Mouse (Mus musculus): ENCODE results near the gene Gm17334. TPM values are rescaled to one million over a fixed set of nuclear protein-coding genes. Genes with fewer than 3 reads are reported as not detected.

Gene Gm17334
- polyA plus RNA-seq, 1 experiment, result 0.86 TPM

DNA sequence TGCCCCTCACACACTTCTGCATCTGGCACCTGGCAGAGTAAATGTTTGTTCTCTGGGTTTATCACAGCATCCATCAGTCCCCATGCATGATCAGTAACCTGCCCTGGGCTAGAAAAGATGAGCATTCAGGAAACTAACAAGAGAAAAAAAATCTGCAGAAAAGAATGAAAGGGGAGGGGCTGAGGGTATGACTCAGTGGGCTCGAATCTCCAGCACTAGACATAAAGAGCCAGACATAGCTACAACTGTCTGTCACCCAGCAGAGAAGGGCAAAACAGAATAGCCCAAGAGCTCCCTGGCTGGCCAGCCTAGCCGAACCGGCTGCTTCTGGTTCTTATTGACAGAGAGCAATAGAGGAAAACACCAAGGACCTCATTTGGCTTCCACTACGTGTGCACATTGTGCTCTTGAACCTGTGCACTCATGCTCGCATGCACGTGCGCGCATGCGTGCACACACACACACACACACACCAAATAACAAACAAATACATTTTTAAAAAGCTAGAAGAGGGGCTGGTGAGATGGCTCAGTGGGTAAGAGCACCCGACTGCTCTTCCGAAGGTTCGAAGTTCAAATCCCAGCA, 17.9 kb downstream of the Gm17334 start:
- TF ChIP-seq CTCF (IDR thresholded peaks at IDR 0.05; ENCODE audit: borderline replicate concordance, control insufficient read depth, extremely low read depth, insufficient read depth, low read length, poor library complexity) (no peak), POLR2A (IDR thresholded peaks at IDR 0.05; ENCODE audit: control insufficient read depth, extremely low read depth, insufficient read depth, low read length, poor library complexity) (no peak)
- 76% methylated on average over 12 of the region's 12 CpGs for WGBS

DNA sequence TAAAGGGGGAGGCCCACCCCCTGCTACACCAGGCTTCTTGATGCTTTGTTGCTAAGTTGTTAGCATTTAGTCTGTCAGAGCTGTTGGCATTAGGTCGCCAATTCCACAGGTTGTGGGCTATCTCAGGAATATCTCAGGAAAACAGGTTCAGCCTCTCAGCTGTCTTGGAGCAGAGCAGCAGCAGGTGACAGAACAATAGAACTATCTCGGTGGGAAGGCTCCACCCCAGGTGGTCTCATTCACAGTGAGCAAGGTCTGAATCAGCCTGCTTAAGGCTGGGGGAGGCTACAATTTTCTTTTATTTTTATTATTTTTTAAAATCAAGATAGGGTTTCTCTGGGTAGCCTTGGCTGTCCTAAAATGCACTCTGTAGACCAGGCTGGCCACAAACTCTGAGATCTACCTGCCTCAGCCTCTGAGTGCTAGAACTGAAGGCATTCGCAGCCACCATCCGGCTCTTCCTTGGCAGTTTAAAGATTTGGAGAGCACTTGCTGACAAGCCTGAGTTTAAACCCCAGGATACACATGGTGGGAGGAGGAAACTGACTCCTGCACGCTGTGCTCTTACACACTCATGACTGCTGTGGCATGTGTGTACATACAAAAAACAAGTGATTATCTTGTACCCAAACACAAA, 23.2 kb downstream of the Gm17334 start:
- no peak for DNase-seq
- Histone ChIP-seq H3K27me3 (ENCODE audit: control insufficient read depth, insufficient read depth, low read length) (no peaks in the 10 kb centered on the region), H3K36me3 (ENCODE audit: control insufficient read depth, insufficient read depth, low read length) (no peaks in the 10 kb centered on the region), H3K4me1 (replicated peaks; ENCODE audit: control insufficient read depth, insufficient read depth, low read length) (peaks cover 16% of the 10 kb centered on the region), H3K27ac (ENCODE audit: control insufficient read depth, insufficient read depth, low read length) (no peak overlapping the region), H3K4me3 (ENCODE audit: control insufficient read depth, insufficient read depth, low read length) (no peak overlapping the region)
- 71% methylated on average over 5 of the region's 5 CpGs for WGBS
- TF ChIP-seq POLR2A (IDR thresholded peaks at IDR 0.05; ENCODE audit: control insufficient read depth, extremely low read depth, insufficient read depth, low read length, poor library complexity) (no peak), CTCF (IDR thresholded peaks at IDR 0.05; ENCODE audit: borderline replicate concordance, control insufficient read depth, extremely low read depth, insufficient read depth, low read length, poor library complexity) (no peak)

More for the DNA sequence above, 17.9 kb downstream of the Gm17334 start:
- Histone ChIP-seq H3K27me3 (ENCODE audit: control insufficient read depth, insufficient read depth, low read length) (no peaks in the 10 kb centered on the region), H3K4me1 (replicated peaks; ENCODE audit: control insufficient read depth, insufficient read depth, low read length) (peaks cover 21% of the 10 kb centered on the region), H3K4me3 (ENCODE audit: control insufficient read depth, insufficient read depth, low read length) (no peak overlapping the region), H3K27ac (ENCODE audit: control insufficient read depth, insufficient read depth, low read length) (peak overlapping the region; percentile 76; the same call in 1 of the 2 replicates), H3K36me3 (ENCODE audit: control insufficient read depth, insufficient read depth, low read length) (no peaks in the 10 kb centered on the region)
- DNase-seq, result no peak

DNA sequence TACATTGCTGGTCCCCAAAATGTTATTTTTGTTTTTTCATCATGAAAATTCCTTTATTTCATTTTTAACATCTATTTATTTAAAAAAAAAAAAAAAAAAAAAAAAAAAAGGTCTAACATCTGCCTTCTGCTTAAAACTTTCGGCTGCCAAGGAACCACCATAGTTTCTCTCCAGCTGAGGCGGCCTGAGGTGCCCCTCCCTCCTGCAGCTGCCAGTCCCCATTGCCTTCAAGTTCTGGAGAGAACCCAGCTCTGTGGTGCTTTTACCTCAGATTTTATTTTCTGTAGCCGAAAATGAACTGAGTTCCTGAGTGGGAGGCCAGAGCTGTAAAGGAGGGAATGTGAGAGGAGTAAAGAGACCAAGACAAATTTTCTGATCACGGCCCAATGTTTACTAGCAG, 23.7 kb downstream of the Gm17334 start:
- Histone ChIP-seq H3K4me3 (ENCODE audit: control insufficient read depth, insufficient read depth, low read length) (no peak overlapping the region), H3K27me3 (ENCODE audit: control insufficient read depth, insufficient read depth, low read length) (no peaks in the 10 kb centered on the region), H3K4me1 (replicated peaks; ENCODE audit: control insufficient read depth, insufficient read depth, low read length) (peaks cover 14% of the 10 kb centered on the region), H3K27ac (ENCODE audit: control insufficient read depth, insufficient read depth, low read length) (no peak overlapping the region), H3K36me3 (ENCODE audit: control insufficient read depth, insufficient read depth, low read length) (no peaks in the 10 kb centered on the region)
- WGBS, result 29% methylated on average over 4 of the region's 4 CpGs
- no peak for TF ChIP-seq CTCF (IDR thresholded peaks at IDR 0.05; ENCODE audit: borderline replicate concordance, control insufficient read depth, extremely low read depth, insufficient read depth, low read length, poor library complexity)
- DNase-seq, result no peak

DNA sequence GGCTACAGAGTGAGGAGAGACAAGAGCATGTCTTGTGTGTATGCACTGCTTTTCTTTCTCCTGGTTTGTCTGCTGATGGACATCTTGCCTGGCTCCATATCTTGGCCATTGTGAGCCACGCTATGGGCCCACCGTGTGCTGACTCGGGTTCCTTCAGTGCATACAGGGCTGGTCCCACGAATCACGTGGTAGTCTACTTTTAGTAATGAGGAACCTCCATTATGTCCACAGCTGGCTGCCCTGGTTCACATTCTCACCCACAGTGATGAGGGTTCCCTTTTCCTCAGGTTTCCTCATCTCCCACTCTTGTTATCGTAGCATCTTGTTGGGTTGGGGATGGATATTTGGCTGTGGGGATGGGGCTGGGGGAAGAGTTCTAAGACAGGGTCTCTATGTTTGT, 24.4 kb downstream of the Gm17334 start:
- H3K4me3 ChIP-seq (ENCODE audit: control insufficient read depth, insufficient read depth, low read length), result no peak overlapping the region
- WGBS, result 58% methylated on average over 6 of the region's 6 CpGs
- no peaks in the 10 kb centered on the region for H3K36me3 ChIP-seq (ENCODE audit: control insufficient read depth, insufficient read depth, low read length)
- H3K27ac ChIP-seq (ENCODE audit: control insufficient read depth, insufficient read depth, low read length), result no peak overlapping the region
- TF ChIP-seq POLR2A (IDR thresholded peaks at IDR 0.05; ENCODE audit: control insufficient read depth, extremely low read depth, insufficient read depth, low read length, poor library complexity), result no peak
- TF ChIP-seq CTCF (IDR thresholded peaks at IDR 0.05; ENCODE audit: borderline replicate concordance, control insufficient read depth, extremely low read depth, insufficient read depth, low read length, poor library complexity), result no peak
- no peak for DNase-seq
- peaks cover 14% of the 10 kb centered on the region for H3K4me1 ChIP-seq (replicated peaks; ENCODE audit: control insufficient read depth, insufficient read depth, low read length)
- H3K27me3 ChIP-seq (ENCODE audit: control insufficient read depth, insufficient read depth, low read length), result no peaks in the 10 kb centered on the region

DNA sequence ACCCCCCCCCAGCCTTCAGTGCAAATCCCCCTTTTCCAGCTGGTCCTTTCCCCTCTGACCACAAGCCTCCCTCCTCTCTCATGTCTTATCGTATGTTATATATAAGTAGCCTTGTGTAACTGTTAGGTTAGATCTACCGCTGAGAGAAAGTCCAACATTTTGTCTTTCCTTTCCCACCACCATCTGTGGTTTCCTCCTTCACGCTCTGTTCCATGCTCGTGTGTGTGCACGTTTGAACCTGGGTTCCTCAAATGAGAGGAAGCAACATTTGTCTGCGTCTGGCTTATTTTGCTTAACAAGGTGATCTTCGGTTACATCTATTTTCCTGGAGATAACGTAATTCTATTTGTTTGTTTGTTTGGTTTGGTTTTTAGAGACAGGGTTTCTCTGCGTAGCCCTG, 25.0 kb downstream of the Gm17334 start:
- no peak overlapping the region for H3K4me3 ChIP-seq (ENCODE audit: control insufficient read depth, insufficient read depth, low read length)
- TF ChIP-seq CTCF (IDR thresholded peaks at IDR 0.05; ENCODE audit: borderline replicate concordance, control insufficient read depth, extremely low read depth, insufficient read depth, low read length, poor library complexity) (no peak), POLR2A (IDR thresholded peaks at IDR 0.05; ENCODE audit: control insufficient read depth, extremely low read depth, insufficient read depth, low read length, poor library complexity) (no peak)
- H3K27ac ChIP-seq (ENCODE audit: control insufficient read depth, insufficient read depth, low read length), result no peak overlapping the region
- no peak for DNase-seq
- H3K4me1 ChIP-seq (replicated peaks; ENCODE audit: control insufficient read depth, insufficient read depth, low read length), result peaks cover 14% of the 10 kb centered on the region
- H3K27me3 ChIP-seq (ENCODE audit: control insufficient read depth, insufficient read depth, low read length), result no peaks in the 10 kb centered on the region
- WGBS, result 23% methylated on average over 9 of the region's 9 CpGs
- no peaks in the 10 kb centered on the region for H3K36me3 ChIP-seq (ENCODE audit: control insufficient read depth, insufficient read depth, low read length)

DNA sequence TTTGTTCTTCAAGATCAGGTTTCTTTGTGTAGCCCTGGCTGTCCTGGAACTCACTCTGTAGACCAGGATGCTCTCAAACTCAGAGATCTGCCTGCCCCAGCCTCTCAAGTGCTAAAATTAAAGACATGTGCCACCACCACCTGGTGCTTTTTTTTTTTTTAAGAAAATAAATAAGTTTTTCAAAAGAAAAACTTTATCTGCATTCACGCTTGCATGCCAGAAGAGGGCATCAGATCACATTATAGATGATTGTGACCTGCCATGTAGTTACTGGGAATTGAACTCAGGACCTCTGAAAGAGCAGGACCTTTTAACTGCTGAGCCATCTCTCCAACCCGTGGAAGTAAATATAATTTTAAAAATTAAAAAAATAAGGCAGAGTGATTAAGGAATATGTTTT, 27.7 kb downstream of the Gm17334 start:
- Histone ChIP-seq H3K27ac (ENCODE audit: control insufficient read depth, insufficient read depth, low read length) (no peak overlapping the region), H3K36me3 (ENCODE audit: control insufficient read depth, insufficient read depth, low read length) (no peaks in the 10 kb centered on the region), H3K4me3 (ENCODE audit: control insufficient read depth, insufficient read depth, low read length) (no peak overlapping the region), H3K4me1 (replicated peaks; ENCODE audit: control insufficient read depth, insufficient read depth, low read length) (peaks cover 14% of the 10 kb centered on the region), H3K27me3 (ENCODE audit: control insufficient read depth, insufficient read depth, low read length) (no peaks in the 10 kb centered on the region)
- no peak for DNase-seq
- TF ChIP-seq POLR2A (IDR thresholded peaks at IDR 0.05; ENCODE audit: control insufficient read depth, extremely low read depth, insufficient read depth, low read length, poor library complexity) (no peak), CTCF (IDR thresholded peaks at IDR 0.05; ENCODE audit: borderline replicate concordance, control insufficient read depth, extremely low read depth, insufficient read depth, low read length, poor library complexity) (no peak)
- 88% methylated on average over 2 of the region's 2 CpGs for WGBS

All from thymus, adult 2 months (tissue).